Mouse (Mus musculus): Measurements from ENCODE around the gene Olfr1109. TPM values are rescaled to one million over a fixed set of nuclear protein-coding genes. Genes with fewer than 3 reads are reported as not detected.

Olfr1109 gene
- polyA plus RNA-seq (2014; fragmentation: Nextera tagmentation; extraction: Ambion mirVana) = not detected in 2 replicates

DNA sequence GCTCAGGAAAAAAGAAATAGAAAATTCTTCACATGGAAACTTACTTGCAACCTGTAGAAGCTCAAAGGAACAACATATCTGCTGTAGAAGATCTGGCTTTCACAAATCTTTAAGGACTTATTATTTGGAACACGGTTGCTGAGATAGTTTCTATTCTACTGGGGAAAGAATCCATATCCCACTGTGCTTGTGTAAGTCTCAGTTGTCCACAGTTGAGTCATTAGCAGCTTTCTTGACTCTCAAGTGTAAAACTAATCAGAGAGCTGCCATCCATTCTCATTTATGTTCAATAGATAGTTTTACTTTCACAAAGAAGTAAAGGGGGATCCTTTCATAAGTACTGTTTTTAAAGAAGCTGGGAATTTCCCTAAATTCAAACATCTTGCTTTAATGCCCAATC lies at the start of gene Olfr1109:
Gene Olfr1109 (minus strand): TSS at position 101 of the 400 bp plus-strand sequence.
- WGBS = 85% methylated on average over 1 of the region's 1 CpGs
- no peaks in the 10 kb centered on the region for H3K36me3 ChIP-seq (ENCODE audit: control insufficient read depth, insufficient read depth, low read length)
- no peaks in the 10 kb centered on the region for H3K4me1 ChIP-seq (replicated peaks; ENCODE audit: control insufficient read depth, insufficient read depth, low read length)
- no peak within 1 kb of the TSS for H3K4me3 ChIP-seq (ENCODE audit: low read depth, low read length)
- no peak within 1 kb of the TSS for H3K9ac ChIP-seq (ENCODE audit: low read length)
- no peak within 1 kb of the TSS for H3K27ac ChIP-seq (ENCODE audit: low read depth)
- H3K9me3 ChIP-seq (ENCODE audit: control insufficient read depth, low read length) = no peaks in the 10 kb centered on the region
- no peak within 1 kb of the TSS for H3K4me2 ChIP-seq (ENCODE audit: low read length)
- ATAC-seq (replicated peaks; ENCODE audit: low FRiP score, low TSS enrichment, low read depth) (no peak), DNase-seq (ENCODE audit: low spot score) (no peak)
- H3K27me3 ChIP-seq (replicated peaks; ENCODE audit: control insufficient read depth, insufficient read depth, low read length) = no peaks in the 10 kb centered on the region

DNA sequence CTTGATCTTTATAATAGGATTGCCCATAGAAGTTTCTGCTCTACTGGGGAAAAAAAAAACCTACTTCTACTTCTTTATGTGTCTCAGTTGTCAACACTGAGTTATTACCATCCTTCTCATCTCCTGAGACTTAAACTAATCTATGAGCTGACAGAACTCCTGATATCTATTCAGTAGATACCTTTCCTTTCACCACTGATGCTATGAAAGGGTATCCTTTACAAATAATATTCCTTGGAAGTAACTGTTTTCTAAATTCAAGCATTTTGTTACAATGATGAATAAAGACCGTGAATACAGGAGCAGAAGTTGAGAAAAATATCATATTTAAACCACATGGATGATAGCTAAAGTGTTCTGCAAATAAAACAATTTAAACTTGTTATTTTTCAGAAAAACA lies 44.4 kb upstream of the Olfr1109 start, which contains the start of gene Olfr1110:
Gene Olfr1110 (minus strand): TSS at position 101 of the 400 bp plus-strand sequence.
- Histone ChIP-seq H3K4me2 (ENCODE audit: low read length) (no peak within 1 kb of the TSS), H3K9me3 (ENCODE audit: control insufficient read depth, low read length) (no peaks in the 10 kb centered on the region), H3K4me3 (ENCODE audit: low read depth, low read length) (no peak within 1 kb of the TSS), H3K27me3 (replicated peaks; ENCODE audit: control insufficient read depth, insufficient read depth, low read length) (no peaks in the 10 kb centered on the region), H3K36me3 (ENCODE audit: control insufficient read depth, insufficient read depth, low read length) (no peaks in the 10 kb centered on the region), H3K27ac (ENCODE audit: low read depth) (no peak within 1 kb of the TSS), H3K4me1 (replicated peaks; ENCODE audit: control insufficient read depth, insufficient read depth, low read length) (no peaks in the 10 kb centered on the region), H3K9ac (ENCODE audit: low read length) (no peak within 1 kb of the TSS)
- ATAC-seq (replicated peaks; ENCODE audit: low FRiP score, low TSS enrichment, low read depth) = no peak
- no peak for DNase-seq (ENCODE audit: low spot score)
- WGBS = 83% methylated on average over 1 of the region's 1 CpGs

DNA sequence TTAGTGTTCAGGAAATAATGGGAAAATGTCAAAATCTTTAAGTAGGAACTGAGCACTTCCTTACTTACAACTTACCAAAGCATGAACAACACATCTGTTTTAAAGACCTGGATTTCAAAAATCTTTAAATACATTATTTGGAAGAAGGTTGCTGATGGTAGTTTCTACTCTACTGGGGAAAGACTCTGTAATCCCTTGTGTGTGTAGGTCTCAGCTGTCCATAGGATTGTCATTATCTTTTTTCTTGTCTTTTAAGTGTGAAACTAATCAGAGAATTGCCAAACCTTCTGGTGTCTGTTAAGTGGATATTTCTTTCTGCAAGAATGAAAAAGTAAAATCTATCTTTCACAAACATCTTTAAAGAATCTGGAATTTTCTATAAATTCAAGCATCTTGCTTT lies 18.7 kb upstream of the Olfr1109 start, which contains the start of gene Olfr259:
Gene Olfr259 (minus strand): TSS at position 101 of the 400 bp plus-strand sequence.
- ATAC-seq (replicated peaks; ENCODE audit: low FRiP score, low TSS enrichment, low read depth) (no peak), DNase-seq (ENCODE audit: low spot score) (no peak)
- no peak within 1 kb of the TSS for H3K27ac ChIP-seq (ENCODE audit: low read depth)
- H3K9ac ChIP-seq (ENCODE audit: low read length) = no peak within 1 kb of the TSS
- no peak within 1 kb of the TSS for H3K4me2 ChIP-seq (ENCODE audit: low read length)
- H3K36me3 ChIP-seq (ENCODE audit: control insufficient read depth, insufficient read depth, low read length) = no peaks in the 10 kb centered on the region
- no peaks in the 10 kb centered on the region for H3K9me3 ChIP-seq (ENCODE audit: control insufficient read depth, low read length)
- no peaks in the 10 kb centered on the region for H3K27me3 ChIP-seq (replicated peaks; ENCODE audit: control insufficient read depth, insufficient read depth, low read length)
- no peaks in the 10 kb centered on the region for H3K4me1 ChIP-seq (replicated peaks; ENCODE audit: control insufficient read depth, insufficient read depth, low read length)
- no peak within 1 kb of the TSS for H3K4me3 ChIP-seq (ENCODE audit: low read depth, low read length)

DNA sequence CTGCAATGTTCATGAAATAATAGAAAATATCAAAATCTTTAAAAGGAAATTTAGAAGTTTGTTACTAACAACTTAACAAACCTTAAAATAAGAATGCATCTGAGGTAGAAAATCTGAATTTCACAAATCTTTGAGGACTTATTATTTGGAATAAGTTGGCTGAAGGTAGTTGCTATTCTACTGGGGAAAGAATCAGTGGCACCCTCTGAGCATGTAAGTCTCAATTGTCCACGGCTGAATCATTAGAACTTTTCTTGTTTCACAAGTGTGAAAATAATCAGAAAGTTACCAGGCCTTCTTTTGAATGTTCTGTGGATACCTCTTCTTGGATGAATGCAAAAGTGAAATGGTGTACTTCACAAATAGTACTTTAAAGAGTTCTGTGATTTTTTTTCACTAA lies 20.1 kb downstream of the Olfr1109 start, which contains the start of gene Olfr1107:
Gene Olfr1107 (minus strand): TSS at position 101 of the 400 bp plus-strand sequence.
- Histone ChIP-seq H3K4me1 (replicated peaks; ENCODE audit: control insufficient read depth, insufficient read depth, low read length) (no peaks in the 10 kb centered on the region), H3K36me3 (ENCODE audit: control insufficient read depth, insufficient read depth, low read length) (no peaks in the 10 kb centered on the region), H3K27ac (ENCODE audit: low read depth) (no peak within 1 kb of the TSS), H3K9ac (ENCODE audit: low read length) (no peak within 1 kb of the TSS), H3K9me3 (ENCODE audit: control insufficient read depth, low read length) (no peaks in the 10 kb centered on the region), H3K4me2 (ENCODE audit: low read length) (no peak within 1 kb of the TSS), H3K27me3 (replicated peaks; ENCODE audit: control insufficient read depth, insufficient read depth, low read length) (no peaks in the 10 kb centered on the region), H3K4me3 (ENCODE audit: low read depth, low read length) (no peak within 1 kb of the TSS)
- ATAC-seq (replicated peaks; ENCODE audit: low FRiP score, low TSS enrichment, low read depth) (no peak), DNase-seq (ENCODE audit: low spot score) (no peak)
- 92% methylated on average over 1 of the region's 1 CpGs for WGBS

DNA sequence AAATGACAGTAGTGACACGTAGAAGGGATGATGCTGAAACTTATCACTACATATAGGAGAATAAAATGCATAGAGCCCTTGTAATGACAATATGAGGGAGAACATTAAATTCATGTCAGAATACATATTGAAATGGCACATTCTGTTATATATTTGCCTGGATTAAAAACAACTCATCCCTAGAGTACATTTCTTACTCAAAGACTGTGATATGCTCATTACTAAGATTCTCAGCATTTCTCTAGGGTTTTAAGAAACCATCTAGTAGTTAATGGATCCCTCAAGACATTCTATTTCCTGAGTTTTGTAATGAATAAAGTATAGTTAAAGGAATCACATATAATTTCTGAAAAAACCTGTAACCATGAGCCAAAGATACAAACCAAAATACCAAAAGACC lies 43.6 kb downstream of the Olfr1109 start, which contains the start of gene Olfr1106:
Gene Olfr1106 (minus strand): TSS at position 101 of the 400 bp plus-strand sequence.
- no peaks in the 10 kb centered on the region for H3K9me3 ChIP-seq (ENCODE audit: control insufficient read depth, low read length)
- H3K36me3 ChIP-seq (ENCODE audit: control insufficient read depth, insufficient read depth, low read length) = no peaks in the 10 kb centered on the region
- DNase-seq (ENCODE audit: low spot score) (no peak), ATAC-seq (replicated peaks; ENCODE audit: low FRiP score, low TSS enrichment, low read depth) (no peak)
- no peak within 1 kb of the TSS for H3K27ac ChIP-seq (ENCODE audit: low read depth)
- H3K4me2 ChIP-seq (ENCODE audit: low read length) = no peak within 1 kb of the TSS
- H3K4me3 ChIP-seq (ENCODE audit: low read depth, low read length) = no peak within 1 kb of the TSS
- WGBS = 73% methylated on average over 1 of the region's 1 CpGs
- H3K9ac ChIP-seq (ENCODE audit: low read length) = no peak within 1 kb of the TSS
- no peaks in the 10 kb centered on the region for H3K27me3 ChIP-seq (replicated peaks; ENCODE audit: control insufficient read depth, insufficient read depth, low read length)
- no peaks in the 10 kb centered on the region for H3K4me1 ChIP-seq (replicated peaks; ENCODE audit: control insufficient read depth, insufficient read depth, low read length)

Other genes with a start within 250 kb of the Olfr1109 start
- not detected in 2 replicates for gene Olfr1095, start 244.3 kb downstream of the Olfr1109 start, polyA plus RNA-seq (2014; fragmentation: Nextera tagmentation; extraction: Ambion mirVana)
- not detected in 2 replicates for gene Gm13723, start 221.2 kb downstream of the Olfr1109 start, polyA plus RNA-seq (2014; fragmentation: Nextera tagmentation; extraction: Ambion mirVana)
- gene Olfr1097, start 203.8 kb downstream of the Olfr1109 start, polyA plus RNA-seq (2014; fragmentation: Nextera tagmentation; extraction: Ambion mirVana) = not detected in 2 replicates
- not detected in 2 replicates for gene Olfr1098, start 171.5 kb downstream of the Olfr1109 start, polyA plus RNA-seq (2014; fragmentation: Nextera tagmentation; extraction: Ambion mirVana)
- gene Olfr1099, start 135.3 kb downstream of the Olfr1109 start, polyA plus RNA-seq (2014; fragmentation: Nextera tagmentation; extraction: Ambion mirVana) = not detected in 2 replicates
- not detected in 2 replicates for gene Olfr1100, start 116.1 kb downstream of the Olfr1109 start, polyA plus RNA-seq (2014; fragmentation: Nextera tagmentation; extraction: Ambion mirVana)
- gene Olfr1101, start 104.8 kb downstream of the Olfr1109 start, polyA plus RNA-seq (2014; fragmentation: Nextera tagmentation; extraction: Ambion mirVana) = not detected in 2 replicates
- gene Olfr1102, start 97.6 kb downstream of the Olfr1109 start, polyA plus RNA-seq (2014; fragmentation: Nextera tagmentation; extraction: Ambion mirVana) = not detected in 2 replicates
- not detected in 2 replicates for gene Olfr1104, start 68.9 kb downstream of the Olfr1109 start, polyA plus RNA-seq (2014; fragmentation: Nextera tagmentation; extraction: Ambion mirVana)
- gene Olfr1105, start 59.5 kb downstream of the Olfr1109 start, polyA plus RNA-seq (2014; fragmentation: Nextera tagmentation; extraction: Ambion mirVana) = not detected in 2 replicates
- gene Olfr1106, start 43.7 kb downstream of the Olfr1109 start, polyA plus RNA-seq (2014; fragmentation: Nextera tagmentation; extraction: Ambion mirVana) = not detected in 2 replicates
- not detected in 2 replicates for gene Olfr1107, start 20.2 kb downstream of the Olfr1109 start, polyA plus RNA-seq (2014; fragmentation: Nextera tagmentation; extraction: Ambion mirVana)
- gene Olfr259, start 18.6 kb upstream of the Olfr1109 start, polyA plus RNA-seq (2014; fragmentation: Nextera tagmentation; extraction: Ambion mirVana) = not detected in 2 replicates
- gene Olfr1110, start 44.3 kb upstream of the Olfr1109 start, polyA plus RNA-seq (2014; fragmentation: Nextera tagmentation; extraction: Ambion mirVana) = not detected in 2 replicates
- gene Olfr1111, start 56.6 kb upstream of the Olfr1109 start, polyA plus RNA-seq (2014; fragmentation: Nextera tagmentation; extraction: Ambion mirVana) = not detected in 2 replicates
- gene Olfr1112, start 91.8 kb upstream of the Olfr1109 start, polyA plus RNA-seq (2014; fragmentation: Nextera tagmentation; extraction: Ambion mirVana) = not detected in 2 replicates
- gene Olfr1113, start 113.0 kb upstream of the Olfr1109 start, polyA plus RNA-seq (2014; fragmentation: Nextera tagmentation; extraction: Ambion mirVana) = not detected in 2 replicates
- gene Olfr1115, start 152.0 kb upstream of the Olfr1109 start, polyA plus RNA-seq (2014; fragmentation: Nextera tagmentation; extraction: Ambion mirVana) = not detected in 2 replicates
- gene Olfr1116, start 171.5 kb upstream of the Olfr1109 start, polyA plus RNA-seq (2014; fragmentation: Nextera tagmentation; extraction: Ambion mirVana) = not detected in 2 replicates
- gene Olfr1118, start 211.6 kb upstream of the Olfr1109 start, polyA plus RNA-seq (2014; fragmentation: Nextera tagmentation; extraction: Ambion mirVana) = not detected in 2 replicates